Mouse (Mus musculus) lung, postnatal 0 days (tissue): ENCODE data around the gene Oasl2. TPM values are rescaled to one million over a fixed set of nuclear protein-coding genes. Genes with fewer than 3 reads are reported as not detected.
"Not testable (repeated sequence)": the region's sequence is repeated elsewhere in the genome, so short reads cannot be mapped to it uniquely, and the experiment has no call there.

ENCODE experiments used
- ATAC-seq: fragments of 200-750 bp; cut with Nextera tagmentation; 2 replicates; pipeline ENCODE4 v1.8.0; 2017; ENCODE audit warnings: moderate library complexity
- DNase-seq: peaks from one replicate; pipeline ENCODE4 v3.0.0-alpha.2; 2016; ENCODE audit warnings: low spot score
- H3K27ac ChIP-seq: fragments of 300-500 bp; sonication (generic); 2 replicates; pipeline ENCODE4 v1.5.1; 2014; ENCODE audit warnings: antibody characterized with exemption, mild to moderate bottlenecking, low read length, mixed read lengths
- H3K27me3 ChIP-seq: fragments of 300-500 bp; sonication (generic); replicated peaks from 2 replicates; pipeline ENCODE4 v1.6.1; 2014; ENCODE audit warnings: low read length, mixed read lengths; ENCODE audit not compliant: insufficient read depth
- H3K36me3 ChIP-seq: fragments of 300-500 bp; sonication (generic); 2 replicates; pipeline ENCODE4 v1.6.1; 2014; ENCODE audit warnings: low read length, mixed read lengths; ENCODE audit not compliant: insufficient read depth
- H3K4me1 ChIP-seq: fragments of 300-500 bp; sonication (generic); 2 replicates; pipeline ENCODE4 v1.6.1; 2014; ENCODE audit warnings: antibody characterized with exemption, low read depth, low read length, mixed read lengths; ENCODE audit not compliant: insufficient read depth
- H3K4me2 ChIP-seq: fragments of 300-500 bp; sonication (generic); replicated peaks from 2 replicates; pipeline ENCODE4 v1.6.1; 2014; ENCODE audit warnings: low read depth, mild to moderate bottlenecking, low read length, moderate library complexity, mixed read lengths
- H3K4me3 ChIP-seq: fragments of 300-500 bp; sonication (generic); 2 replicates; pipeline ENCODE4 v1.5.1; 2014; ENCODE audit warnings: low read depth, low read length
- H3K9ac ChIP-seq: fragments of 300-500 bp; sonication (generic); replicated peaks from 2 replicates; pipeline ENCODE4 v1.6.1; 2014; ENCODE audit warnings: low read depth, mild to moderate bottlenecking
- H3K9me3 ChIP-seq: fragments of 300-500 bp; sonication (generic); 2 replicates; pipeline ENCODE4 v1.6.1; 2016; ENCODE audit warnings: low read length, mixed read lengths
- CTCF ChIP-seq: IDR thresholded peaks from 2 replicates; pipeline ENCODE4 v1.5.1; 2016; ENCODE audit warnings: antibody characterized with exemption, mild to moderate bottlenecking
- EP300 ChIP-seq: IDR thresholded peaks from 2 replicates; pipeline ENCODE4 v1.6.1; 2016; ENCODE audit warnings: antibody characterized with exemption, mild to moderate bottlenecking, control low read depth
- WGBS: fragments of 180-500 bp; shearing (Covaris S2); extraction: QIAGEN DNeasy Blood & Tissue Kit; methylation state at CpG from one replicate; pipeline ENCODE4 v1.1.7; 2014; 5-methylcytosine and 5-hydroxymethylcytosine counted together
- polyA plus RNA-seq: library from polyadenylated mRNA; unstranded; fragments of >200 nt; fragmentation: Nextera tagmentation; extraction: Ambion mirVana; gene quantifications from 2 replicates; pipeline ENCODE4 v1.2.1, GENCODE M21; 2015

Gene Oasl2
- polyA plus RNA-seq, 1 experiment from 2014 or later, result 17.3 TPM

DNA sequence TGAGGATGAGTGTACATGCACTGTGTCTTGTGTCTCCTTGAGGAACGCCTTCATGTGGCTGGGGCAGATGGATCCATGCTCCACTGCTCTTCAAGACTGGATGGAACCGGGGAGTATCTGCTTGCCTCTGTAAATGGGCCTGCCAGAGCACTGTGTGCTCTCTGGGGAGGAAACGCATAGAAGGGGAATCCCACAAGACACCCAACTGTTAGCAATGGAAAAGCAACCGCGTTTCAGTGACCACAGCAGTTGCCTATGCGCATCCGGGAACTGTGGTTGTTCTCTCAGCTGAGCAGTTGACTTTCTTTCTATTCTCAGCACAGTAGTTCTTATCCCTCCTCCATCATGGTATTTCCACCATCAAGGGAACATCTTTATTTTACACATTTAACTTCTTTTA lies 31.9 kb upstream of the Oasl2 start:
- 0 out of 2 replicates have a peak, but pooled peaks cover 8% of the 10 kb centered on the region for H3K9me3 ChIP-seq
- ATAC-seq, result no peak
- WGBS, result 84% methylated on average over 7 of the region's 7 CpGs
- H3K9ac ChIP-seq, result no peak overlapping the region
- no peak overlapping the region for H3K27ac ChIP-seq
- TF ChIP-seq CTCF (no peak), EP300 (no peak)
- no peaks in the 10 kb centered on the region for H3K36me3 ChIP-seq
- H3K4me3 ChIP-seq, result no peak overlapping the region
- H3K27me3 ChIP-seq, result no peaks in the 10 kb centered on the region; the same call in 1 of the 2 replicates
- H3K4me2 ChIP-seq, result no peak overlapping the region
- no peak for DNase-seq
- no peaks in the 10 kb centered on the region for H3K4me1 ChIP-seq

GRCm38 (mm10) chr5:114865279-114865678 lies 31.5 kb upstream of the Oasl2 start:
- Histone ChIP-seq H3K27ac (no peak overlapping the region), H3K4me3 (no peak overlapping the region), H3K36me3 (no peaks in the 10 kb centered on the region), H3K4me1 (no peaks in the 10 kb centered on the region), H3K9ac (no peak overlapping the region), H3K4me2 (no peak overlapping the region), H3K9me3 (0 out of 2 replicates have a peak, but pooled peaks cover 8% of the 10 kb centered on the region), H3K27me3 (no peaks in the 10 kb centered on the region; the same call in 1 of the 2 replicates)
- no peak for TF ChIP-seq EP300
- TF ChIP-seq CTCF, result no peak
- ATAC-seq (no peak), DNase-seq (no peak)
- 82% methylated on average over 12 of the region's 12 CpGs for WGBS

DNA sequence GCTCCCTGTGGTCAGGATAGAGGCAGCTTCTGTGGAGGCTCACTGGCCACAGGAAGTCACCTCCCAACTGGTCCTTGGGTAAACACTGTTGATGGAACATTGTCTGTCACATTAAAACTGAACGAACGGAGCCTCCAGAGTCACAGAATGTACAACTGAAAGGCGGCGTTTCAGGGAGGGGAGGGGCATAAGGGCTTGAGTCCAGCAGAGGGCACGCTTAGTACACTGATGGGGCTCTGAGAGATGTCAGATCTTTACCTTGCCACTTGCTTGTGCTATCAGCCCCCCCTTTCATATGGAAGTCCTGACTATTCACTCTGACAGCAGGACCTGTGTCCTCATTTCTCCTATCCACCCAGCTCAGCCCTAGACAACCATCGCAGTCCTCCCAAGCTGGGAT lies 20.9 kb upstream of the Oasl2 start:
- no peak overlapping the region for H3K4me3 ChIP-seq
- TF ChIP-seq CTCF (peak; percentile 57), EP300 (no peak)
- no peaks in the 10 kb centered on the region for H3K36me3 ChIP-seq
- ATAC-seq (no peak), DNase-seq (peak; percentile 23)
- 18% methylated on average over 6 of the region's 6 CpGs for WGBS
- no peak overlapping the region for H3K27ac ChIP-seq
- H3K27me3 ChIP-seq, result 0 out of 2 replicates have a peak, but pooled peaks cover 4% of the 10 kb centered on the region
- no peaks in the 10 kb centered on the region for H3K4me1 ChIP-seq
- H3K4me2 ChIP-seq, result no peak overlapping the region
- H3K9ac ChIP-seq, result no peak overlapping the region
- no peaks in the 10 kb centered on the region for H3K9me3 ChIP-seq

DNA sequence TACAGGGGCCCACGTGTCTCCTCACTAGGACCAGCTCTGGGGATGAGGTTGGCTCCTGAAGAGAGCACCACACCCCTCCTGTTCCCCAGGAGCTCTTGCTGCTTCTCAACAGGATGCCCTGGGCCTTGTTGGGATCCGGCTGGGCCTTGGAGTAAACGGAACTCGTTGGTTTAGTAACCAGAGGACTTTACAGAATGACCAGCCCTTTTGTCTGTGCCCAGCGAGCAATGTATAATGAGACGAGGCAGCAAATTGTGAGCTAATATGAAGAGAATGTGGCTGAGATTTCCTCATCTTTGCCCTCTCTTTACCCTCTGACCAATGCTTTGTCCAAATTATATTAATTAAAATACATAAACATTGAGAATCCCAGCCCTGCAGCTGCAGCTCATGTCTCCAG lies 20.4 kb upstream of the Oasl2 start:
- WGBS, result 28% methylated on average over 6 of the region's 6 CpGs
- H3K9ac ChIP-seq, result no peak overlapping the region
- DNase-seq, result no peak
- no peak overlapping the region for H3K4me2 ChIP-seq
- TF ChIP-seq CTCF, result no peak
- TF ChIP-seq EP300, result no peak
- no peaks in the 10 kb centered on the region for H3K9me3 ChIP-seq
- H3K4me1 ChIP-seq, result no peaks in the 10 kb centered on the region
- 0 out of 2 replicates have a peak, but pooled peaks cover 4% of the 10 kb centered on the region for H3K27me3 ChIP-seq
- no peak overlapping the region for H3K27ac ChIP-seq
- no peak for ATAC-seq
- no peaks in the 10 kb centered on the region for H3K36me3 ChIP-seq
- H3K4me3 ChIP-seq, result no peak overlapping the region

DNA sequence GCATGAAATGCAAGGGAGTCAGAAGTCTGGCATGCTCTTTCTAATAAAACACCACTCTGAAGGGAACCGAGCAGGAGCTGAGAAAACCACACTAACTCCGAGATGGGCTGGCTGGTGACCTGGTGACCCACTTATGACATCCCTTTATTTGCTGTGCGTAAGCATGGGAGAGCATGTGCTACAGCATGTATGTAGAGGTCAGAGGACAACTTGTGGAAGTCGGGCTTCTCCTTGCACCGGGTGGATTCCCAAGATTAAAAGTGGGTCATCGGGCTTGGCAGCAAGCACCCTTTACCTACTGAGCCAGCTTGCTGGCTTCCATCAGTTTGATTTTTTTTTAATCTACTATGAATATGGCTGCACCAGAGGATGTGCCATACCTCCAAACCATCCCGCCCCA lies 19.2 kb upstream of the Oasl2 start:
- no peak for ATAC-seq
- H3K27ac ChIP-seq, result no peak overlapping the region
- no peak for TF ChIP-seq CTCF
- TF ChIP-seq EP300, result no peak
- DNase-seq, result no peak
- no peak overlapping the region for H3K9ac ChIP-seq
- H3K36me3 ChIP-seq, result no peaks in the 10 kb centered on the region
- H3K4me3 ChIP-seq, result no peak overlapping the region
- 0 out of 2 replicates have a peak, but pooled peaks cover 4% of the 10 kb centered on the region for H3K27me3 ChIP-seq
- no peak overlapping the region for H3K4me2 ChIP-seq
- WGBS, result 59% methylated on average over 7 of the region's 7 CpGs
- no peaks in the 10 kb centered on the region for H3K4me1 ChIP-seq
- no peaks in the 10 kb centered on the region for H3K9me3 ChIP-seq

DNA sequence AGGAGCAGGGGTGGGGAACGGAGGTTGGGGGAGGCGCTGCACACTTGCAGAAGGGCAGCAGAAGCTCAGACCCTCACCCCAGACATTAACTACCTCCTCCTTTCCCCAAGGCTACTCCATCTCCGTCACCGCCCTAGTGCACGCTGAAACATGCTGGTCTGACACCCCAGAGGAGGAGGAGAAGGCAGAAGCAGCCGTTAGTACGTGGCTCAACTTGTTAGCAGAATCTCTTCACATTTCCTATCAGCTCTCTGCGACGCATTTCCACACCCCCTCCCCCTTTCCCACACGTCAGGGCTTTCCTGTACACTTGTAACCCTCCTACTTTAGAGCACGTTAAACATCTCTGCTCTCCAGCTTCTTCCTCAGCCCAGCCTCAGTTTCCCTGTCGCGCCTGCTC lies 17.3 kb upstream of the Oasl2 start:
- no peak overlapping the region for H3K9ac ChIP-seq
- DNase-seq (no peak), ATAC-seq (no peak)
- no peak overlapping the region for H3K4me2 ChIP-seq
- 0 out of 2 replicates have a peak, but pooled peaks cover 4% of the 10 kb centered on the region for H3K27me3 ChIP-seq
- WGBS, result 33% methylated on average over 13 of the region's 13 CpGs
- no peaks in the 10 kb centered on the region for H3K4me1 ChIP-seq
- H3K4me3 ChIP-seq, result no peak overlapping the region
- no peak overlapping the region for H3K27ac ChIP-seq
- no peaks in the 10 kb centered on the region for H3K36me3 ChIP-seq
- TF ChIP-seq EP300 (no peak), CTCF (no peak)
- H3K9me3 ChIP-seq, result no peaks in the 10 kb centered on the region

DNA sequence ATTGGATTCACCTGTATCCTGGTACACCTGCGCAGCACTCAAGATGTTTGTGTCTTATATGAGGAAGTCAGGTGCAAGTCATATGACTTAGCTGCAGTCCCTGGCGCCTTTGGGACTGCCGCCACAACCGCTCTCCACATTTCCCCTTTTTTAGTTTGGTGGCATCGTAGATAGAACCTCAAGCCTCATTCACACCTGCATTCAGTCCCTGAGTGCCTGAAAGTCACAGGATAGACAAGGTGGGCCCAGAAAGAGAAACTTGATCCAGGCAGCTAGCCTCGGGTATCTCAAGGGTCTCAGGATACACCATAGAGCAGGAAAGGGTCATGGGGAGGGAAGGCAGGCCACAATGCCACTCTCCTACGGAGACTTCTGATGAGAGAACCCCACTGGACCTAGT lies 14.4 kb upstream of the Oasl2 start:
- not testable (repeated sequence) for ATAC-seq, H3K4me3 ChIP-seq, H3K36me3 ChIP-seq, H3K4me1 ChIP-seq, H3K9ac ChIP-seq, H3K27ac ChIP-seq, H3K27me3 ChIP-seq, H3K9me3 ChIP-seq, DNase-seq, H3K4me2 ChIP-seq
- 73% methylated on average over 6 of the region's 7 CpGs for WGBS
